10 mouse cellular contexts compared by ENCODE assay signal in genomic region chr11:90251923-90252322, GRCm38 (mm10). TPM values are rescaled to one million over a fixed set of nuclear protein-coding genes. Genes with fewer than 3 reads are reported as not detected.
DNase-seq lines count a peak whose midpoint lies in the region; ATAC-seq and TF ChIP-seq lines count a peak whose summit lies in the region.
"Had no signal": no experiment of that assay in that cellular context is flagged by ENCODE, and none has a peak within 500 bp of the region (broad histone marks: within the 10 kb centered on the region; RNA-seq: fewer than 3 reads in every experiment).

No protein-coding gene starts in this region.

- DNase-seq in layer of hippocampus, adult 2 months (ENCODE audit: low spot score in 2 of 2): no peak
- no peak for DNase-seq in layer of hippocampus, postnatal 14 days (ENCODE audit: low spot score in 2 of 2)
- DNase-seq in heart, postnatal 0 days (ENCODE audit: low spot score): peak; percentile 55
- no peak for DNase-seq in thymus, postnatal 14 days
- no peak for DNase-seq in cerebellum, postnatal 36 days
- DNase-seq: spleen, adult 18-20 months had no signal

- no peaks in the 10 kb centered on the region for H3K27me3 ChIP-seq in heart, postnatal 0 days (ENCODE audit: control insufficient read depth, insufficient read depth, low read length)
- H3K27me3 ChIP-seq in myocyte (ENCODE audit: control insufficient read depth, insufficient read depth, insufficient read length): no peaks in the 10 kb centered on the region
- H3K27me3 ChIP-seq: limb, embryonic 12.5 days had no signal

- H3K4me3 ChIP-seq in layer of hippocampus, adult 2 months: peak overlapping the region; percentile 61
- peak overlapping the region; percentile 8; the same call in 1 of the 2 replicates for H3K4me3 ChIP-seq in cortical plate, adult 2 months (ENCODE audit: insufficient read depth, low read length)
- H3K4me3 ChIP-seq in heart, postnatal 0 days (ENCODE audit: low read depth, low read length): peak overlapping the region; percentile 70
- peak overlapping the region; percentile 55 for H3K4me3 ChIP-seq in myocyte
- H3K4me3 ChIP-seq: limb, embryonic 12.5 days had no signal

- no peak for TF ChIP-seq POLR2A in cortical plate, adult 2 months (IDR thresholded peaks at IDR 0.05; ENCODE audit: extremely low read depth, insufficient read depth, low read length)
- no peak for TF ChIP-seq POLR2A in myocyte (IDR thresholded peaks at IDR 0.05; ENCODE audit: insufficient read length, low read depth)

- H3K79me2 ChIP-seq in myocyte (ENCODE audit: control insufficient read depth, insufficient read depth): peaks cover 74% of the 10 kb centered on the region

- no peak overlapping the region for H3ac ChIP-seq in myocyte (ENCODE audit: control insufficient read depth, insufficient read length)

- H3K4me2 ChIP-seq in heart, postnatal 0 days (ENCODE audit: low read depth, low read length): peak overlapping the region; percentile 70
- peak overlapping the region; percentile 94 for H3K4me2 ChIP-seq in myocyte (ENCODE audit: low read depth)
- H3K4me2 ChIP-seq: limb, embryonic 12.5 days had no signal

- peak overlapping the region; percentile 81; the same call in 1 of the 2 replicates for H3K9ac ChIP-seq in heart, postnatal 0 days (replicated peaks; ENCODE audit: low read depth, low read length)
- H3K9ac ChIP-seq: limb, embryonic 12.5 days had no signal

- peak overlapping the region; percentile 97 for H3K27ac ChIP-seq in layer of hippocampus, adult 2 months
- no peak overlapping the region for H3K27ac ChIP-seq in cortical plate, adult 2 months (ENCODE audit: insufficient read depth, low read length)
- peak overlapping the region; percentile 86 for H3K27ac ChIP-seq in heart, postnatal 0 days (ENCODE audit: low read depth)
- H3K27ac ChIP-seq: kidney, postnatal 0 days; limb, embryonic 12.5 days had no signal

- H3K4me1 ChIP-seq in cortical plate, adult 2 months (ENCODE audit: control insufficient read depth, insufficient read depth, low read length): peaks cover 17% of the 10 kb centered on the region
- peaks cover 51% of the 10 kb centered on the region for H3K4me1 ChIP-seq in heart, postnatal 0 days (ENCODE audit: control insufficient read depth, insufficient read depth)

- TF ChIP-seq EP300 in heart, postnatal 0 days (IDR thresholded peaks at IDR 0.05; ENCODE audit: low read depth): no peak

- H3K36me3 ChIP-seq in heart, postnatal 0 days (replicated peaks; ENCODE audit: control insufficient read depth, insufficient read depth, low read length): peaks cover 3% of the 10 kb centered on the region; the same call in 1 of the 2 replicates
- H3K36me3 ChIP-seq in myocyte (ENCODE audit: control insufficient read depth, insufficient read depth): no peaks in the 10 kb centered on the region
- H3K36me3 ChIP-seq: limb, embryonic 12.5 days had no signal

- no peak for TF ChIP-seq CTCF in layer of hippocampus, adult 2 months (conservative IDR thresholded peaks at IDR 0.05)
- no peak for TF ChIP-seq CTCF in cortical plate, adult 2 months (IDR thresholded peaks at IDR 0.05; ENCODE audit: extremely low read depth, insufficient read depth, low read length)
- TF ChIP-seq CTCF in heart, postnatal 0 days (IDR thresholded peaks at IDR 0.05; ENCODE audit: low read depth): no peak

- H3K9me3 ChIP-seq in heart, postnatal 0 days (replicated peaks; ENCODE audit: control insufficient read depth, low read length): no peaks in the 10 kb centered on the region
- H3K9me3 ChIP-seq: limb, embryonic 12.5 days had no signal

- no peak for ATAC-seq in heart, postnatal 0 days (ENCODE audit: insufficient read depth, low read depth)

- WGBS in heart, postnatal 0 days: 13% methylated on average over 2 of the region's 2 CpGs

TF ChIP-seq in myocyte, 11 proteins besides CTCF, POLR2A, EP300 and RAD21:
- no peak for TF ChIP-seq TCF3 (IDR thresholded peaks at IDR 0.05; ENCODE audit: insufficient read length, low read depth)
- TF ChIP-seq USF1 (IDR thresholded peaks at IDR 0.05; ENCODE audit: low read depth): no peak
- no peak for TF ChIP-seq CEBPB (IDR thresholded peaks at IDR 0.05; ENCODE audit: insufficient read depth, poor library complexity, severe bottlenecking)
- no peak for TF ChIP-seq E2F4 (IDR thresholded peaks at IDR 0.05; ENCODE audit: insufficient read depth)
- TF ChIP-seq MYOG (IDR thresholded peaks at IDR 0.05; ENCODE audit: control insufficient read depth in 1 of 3, insufficient read depth in 1 of 3, insufficient read length in 2 of 3, low read depth in 2 of 3): no peak
- no peak for TF ChIP-seq SRF (IDR thresholded peaks at IDR 0.05; ENCODE audit: control insufficient read depth, insufficient read length, low read depth)
- no peak for TF ChIP-seq REST (IDR thresholded peaks at IDR 0.05; ENCODE audit: insufficient read depth, insufficient read length)
- TF ChIP-seq MAX (IDR thresholded peaks at IDR 0.05; ENCODE audit: low read depth): no peak
- no peak for TF ChIP-seq POLR2AphosphoS2 (IDR thresholded peaks at IDR 0.05; ENCODE audit: insufficient read length, low read depth)
- no peak for TF ChIP-seq TCF12 (IDR thresholded peaks at IDR 0.05; ENCODE audit: insufficient read depth, poor library complexity, severe bottlenecking)
- no peak for TF ChIP-seq MYOD1 (IDR thresholded peaks at IDR 0.05; ENCODE audit: control insufficient read depth in 1 of 3, insufficient read length in 2 of 3, low read depth in 2 of 3)
TF ChIP-seq in myocyte: peak in this region for 0.

RNA-seq across cellular contexts. Expression of gene Mmd, which starts 2.7 kb away (rescaled TPM):
- 100 to 1,000 TPM; 364 to 381 TPM for total RNA-seq in layer of hippocampus, adult 2 months (2021)
- total RNA-seq in layer of hippocampus, postnatal 14 days (2021): 100 to 1,000 TPM; 337 to 345 TPM
- 164 and 173 TPM in 2 replicates for polyA plus RNA-seq in cortical plate, adult 2 months (2012; rRNA removed)
- 58.7 and 78.1 TPM in 2 replicates for total RNA-seq in heart, postnatal 0 days (2014; rRNA removed; ENCODE audit: low replicate concordance)
- 62.0 and 62.6 TPM in 2 replicates for polyA plus RNA-seq in heart, postnatal 0 days (2015; fragmentation: Nextera tagmentation; extraction: Ambion mirVana)
- 36.0 TPM for polyA plus RNA-seq in myocyte (2012; fragmentation: generic; extraction: Trizol)

Comparison
In these comparisons a context has a peak if more than half of its experiments do, and no peak if none do; other contexts are left out.
1. H3K4me3 ChIP-seq: peak in every context shown above with its lines; median percentile 70 in heart, postnatal 0 days; 61 in layer of hippocampus, adult 2 months; 55 in myocyte; 8 in cortical plate, adult 2 months.